Mouse (Mus musculus) C2C12 (cell line): ENCODE results near the gene Map3k21.

ENCODE experiments used
- CTCF ChIP-seq: IDR thresholded peaks from one replicate; pipeline ENCODE4 v1.5.1; 2011; ENCODE audit not compliant: control insufficient read depth, insufficient read depth, insufficient read length
- FOSL1 ChIP-seq: IDR thresholded peaks from one replicate; pipeline ENCODE4 v1.8.0; 2011; ENCODE audit warnings: mild to moderate bottlenecking, low read length; ENCODE audit not compliant: poor library complexity, insufficient read depth, severe bottlenecking
- MAX ChIP-seq: IDR thresholded peaks from one replicate; pipeline ENCODE4 v1.6.1; 2011; ENCODE audit warnings: mild to moderate bottlenecking, control low read depth
- MYOD1 ChIP-seq: IDR thresholded peaks from one replicate; pipeline ENCODE4 v1.6.1; 2011; ENCODE audit warnings: low read depth; ENCODE audit not compliant: control insufficient read depth, insufficient read length
- MYOG ChIP-seq: IDR thresholded peaks from one replicate; pipeline ENCODE4 v1.6.1; 2011; ENCODE audit not compliant: control insufficient read depth, insufficient read length; ENCODE audit errors: extremely low read depth
- USF1 ChIP-seq: IDR thresholded peaks from one replicate; pipeline ENCODE4 v1.6.1; 2011; ENCODE audit warnings: low read depth, mild to moderate bottlenecking, control low read depth, moderate library complexity

- no peak for TF ChIP-seq USF1
- no peak for TF ChIP-seq CTCF
- no peak for TF ChIP-seq MAX
- no peak for TF ChIP-seq MYOD1
- TF ChIP-seq MYOG = no peak
- TF ChIP-seq FOSL1 = no peak
These were observed 53.6 kb downstream of the Map3k21 start for GRCm38 (mm10) chr8:125963807-125964211.
